Mouse (Mus musculus) natural killer cell, adult 2 months (primary cell): Measurements from ENCODE around the gene Rhof.
"Not testable (repeated sequence)": the region's sequence is repeated elsewhere in the genome, so short reads cannot be mapped to it uniquely, and the experiment has no call there.

Source experiments
- DNase-seq, 2 experiments: peaks; one replicate each; pipeline ENCODE4 v3.0.0; 2022; ENCODE audit warnings: low spot score in 2 of 2

Rhof gene

DNA sequence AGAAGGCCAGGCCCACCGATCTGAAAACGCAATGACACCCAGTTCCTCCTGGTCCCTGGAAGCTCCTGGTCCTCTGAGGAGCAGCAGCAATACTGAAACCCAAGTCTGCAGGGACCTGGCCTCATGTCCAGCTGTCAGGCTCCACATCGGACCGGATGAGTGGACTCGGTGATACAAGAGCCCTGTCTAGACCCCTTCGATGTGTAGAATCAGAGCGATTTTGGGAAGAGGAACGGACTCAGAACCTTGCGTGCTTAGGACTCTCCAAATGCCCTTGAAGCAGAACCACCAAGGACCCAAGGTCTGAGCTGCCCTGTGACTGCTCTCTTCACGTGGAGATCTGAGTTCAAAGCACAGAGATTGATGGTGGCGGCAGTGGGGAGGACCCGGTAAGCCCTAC is 64.4 kb downstream of the Rhof start, which contains the start of gene Tmem120b:
Tmem120b (plus strand) TSS at position 301 of the 400 bp plus-strand sequence.
- no peak for DNase-seq

GRCm38 (mm10) chr5:123067395-123067995 is 65.0 kb downstream of the Rhof start:
- DNase-seq, result peak; percentile 32 to 46

DNA sequence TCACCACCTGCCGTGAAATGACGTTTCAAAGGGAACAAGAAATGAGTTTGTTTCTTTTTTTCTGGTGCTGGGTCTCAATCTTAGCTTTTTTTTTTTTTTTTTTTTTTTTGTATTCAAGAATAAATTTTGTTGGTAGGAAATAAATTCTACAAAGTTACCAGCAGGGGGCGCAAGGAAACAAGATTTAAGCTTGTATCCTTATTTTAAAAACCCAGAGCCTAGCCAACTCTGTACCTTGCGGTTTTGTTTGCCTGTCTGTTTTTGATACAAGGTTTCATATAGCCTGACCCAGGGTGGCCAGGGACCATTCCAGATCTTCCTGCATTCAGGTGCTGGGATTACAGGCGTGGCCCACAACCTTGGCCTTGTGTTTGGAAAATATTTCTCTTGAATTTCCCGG is 68.3 kb downstream of the Rhof start:
- peak; percentile 62 to 78 for DNase-seq

- DNase-seq, result no peak
These were observed 69.4 kb downstream of the Rhof start for GRCm38 (mm10) chr5:123063141-123063540.

- not testable (repeated sequence) for DNase-seq
These were observed 71.1 kb downstream of the Rhof start for GRCm38 (mm10) chr5:123061402-123061749.

DNA sequence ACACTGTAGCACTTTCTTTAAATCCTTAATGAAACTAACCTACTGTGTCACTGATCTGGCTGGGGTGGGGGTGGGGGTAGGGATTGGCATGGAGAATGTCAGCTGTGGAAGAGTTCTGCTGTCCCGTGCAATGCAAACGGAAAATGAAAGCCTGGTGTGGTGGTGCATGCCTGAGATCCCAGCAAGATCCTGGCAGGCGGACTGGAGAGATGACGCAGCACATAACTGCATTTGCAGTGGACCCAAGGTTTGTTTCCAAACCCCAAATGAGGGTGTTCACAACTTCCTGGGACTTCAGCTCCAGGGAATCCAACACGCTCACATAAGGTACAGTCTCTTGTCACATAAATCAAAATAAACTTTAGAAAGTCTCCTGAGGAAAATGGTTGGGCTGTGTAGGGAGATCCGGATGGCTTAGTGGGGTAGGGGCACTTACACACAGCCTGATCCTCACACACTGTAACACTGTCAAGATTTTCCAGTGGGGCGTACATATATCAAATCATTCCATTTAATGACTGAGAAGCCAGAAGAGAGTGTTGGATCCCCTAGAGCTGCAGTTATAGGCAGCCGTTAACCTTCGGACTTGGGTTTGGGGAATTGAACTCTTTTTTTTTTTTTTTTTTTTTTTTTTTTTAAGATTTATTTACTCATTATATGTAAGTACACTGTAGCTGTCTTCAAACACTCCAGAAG is 71.6 kb downstream of the Rhof start:
- no peak for DNase-seq

DNA sequence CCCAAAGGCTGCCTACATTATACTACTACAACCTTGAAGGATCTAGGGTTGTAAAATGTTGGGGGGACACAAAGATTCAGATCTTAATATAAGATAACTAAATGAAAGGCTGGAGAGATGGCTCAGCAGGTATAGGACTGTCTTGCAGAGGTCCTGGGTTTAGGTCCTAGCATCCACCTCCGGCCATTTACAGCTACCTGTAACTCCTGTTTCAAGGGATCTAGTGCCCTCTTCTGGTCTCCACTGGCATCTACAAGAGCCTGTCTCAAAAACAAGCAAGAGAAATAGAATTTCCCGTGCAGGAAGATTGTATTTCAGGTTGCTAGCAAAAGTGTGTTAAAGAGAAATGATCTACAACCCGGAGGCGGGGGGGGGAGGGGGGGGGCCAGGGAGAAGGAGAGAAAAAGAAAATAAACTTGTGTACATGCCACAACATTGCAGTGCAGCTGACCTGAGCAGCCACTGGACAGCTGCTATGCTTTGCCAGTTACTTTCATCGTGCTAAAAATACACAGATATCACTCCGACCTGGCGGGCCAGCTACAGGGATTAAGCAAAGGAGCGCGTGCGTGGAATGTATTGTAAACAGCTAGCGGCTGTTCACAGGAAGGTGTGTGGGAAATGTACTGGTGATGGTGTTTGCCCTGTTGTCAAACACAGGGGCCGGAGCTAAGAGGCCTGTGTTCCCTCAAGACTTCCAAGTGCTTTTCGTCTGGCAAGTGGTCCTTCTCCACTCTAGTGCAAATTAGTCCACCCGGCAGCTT is 72.6 kb downstream of the Rhof start:
- peak; percentile 42 to 64 for DNase-seq

GRCm38 (mm10) chr5:123058251-123059102 is 74.0 kb downstream of the Rhof start:
- DNase-seq, result no peak

DNA sequence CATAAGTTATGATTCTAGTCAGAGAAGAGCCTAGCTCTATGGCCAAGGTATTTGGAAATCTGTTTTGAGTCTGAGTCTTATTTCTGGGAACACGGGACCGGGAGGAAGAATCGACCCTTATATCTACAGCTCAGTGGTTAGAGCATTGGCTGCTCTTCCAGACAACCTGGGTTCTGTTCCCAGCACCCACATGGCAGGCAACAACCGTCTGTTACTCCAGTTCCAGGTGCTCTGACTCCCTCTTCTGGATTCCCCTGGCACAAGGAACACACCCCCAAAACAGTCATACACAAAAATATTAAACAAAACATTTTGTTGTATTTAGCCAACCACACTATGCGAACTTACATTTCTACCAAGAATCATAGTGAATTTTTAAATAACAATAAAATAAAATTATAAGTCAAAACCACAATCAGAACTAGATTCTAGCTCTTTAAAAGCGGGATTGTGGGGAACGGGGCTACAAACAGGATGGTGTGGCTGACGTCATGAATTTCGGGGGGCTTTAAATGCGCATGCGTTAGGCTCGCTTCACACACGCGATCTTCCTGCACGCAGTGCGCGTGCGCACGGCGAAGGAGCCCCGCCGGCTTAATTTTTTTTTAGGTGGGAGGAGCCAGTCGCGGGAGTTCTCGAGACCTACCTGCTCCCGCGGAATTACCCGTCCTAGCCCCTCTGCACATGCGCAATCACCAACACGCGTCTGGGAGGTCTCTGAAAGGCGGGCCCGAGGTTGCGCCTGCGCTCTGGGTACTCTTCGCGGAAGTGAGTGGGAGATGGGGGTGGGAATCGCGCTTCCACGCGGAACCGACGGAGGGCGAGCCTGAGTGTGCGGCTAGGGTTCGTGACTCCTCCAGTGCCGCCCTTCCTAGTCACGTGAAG is 74.9 kb downstream of the Rhof start:
- DNase-seq, result peak; percentile 99
